Mouse (Mus musculus) heart, adult 8-10 months (tissue): ENCODE data around the gene Lamc2. TPM values are rescaled to one million over a fixed set of nuclear protein-coding genes. Genes with fewer than 3 reads are reported as not detected.

Experiments used
- DNase-seq: peaks from one replicate; pipeline ENCODE4 v3.0.0; 2022; ENCODE audit warnings: low spot score
- total RNA-seq, 4 experiments: library from RNA; stranded (reverse); gene quantifications; 2 replicates each; pipeline ENCODE4 v1.2.4; 2022

The Lamc2 gene
- total RNA-seq = 10 to 100 TPM in 2 of 4 experiments, 1 to 10 TPM in 2; 8.3 to 14.2 (median 11.6) TPM

DNA sequence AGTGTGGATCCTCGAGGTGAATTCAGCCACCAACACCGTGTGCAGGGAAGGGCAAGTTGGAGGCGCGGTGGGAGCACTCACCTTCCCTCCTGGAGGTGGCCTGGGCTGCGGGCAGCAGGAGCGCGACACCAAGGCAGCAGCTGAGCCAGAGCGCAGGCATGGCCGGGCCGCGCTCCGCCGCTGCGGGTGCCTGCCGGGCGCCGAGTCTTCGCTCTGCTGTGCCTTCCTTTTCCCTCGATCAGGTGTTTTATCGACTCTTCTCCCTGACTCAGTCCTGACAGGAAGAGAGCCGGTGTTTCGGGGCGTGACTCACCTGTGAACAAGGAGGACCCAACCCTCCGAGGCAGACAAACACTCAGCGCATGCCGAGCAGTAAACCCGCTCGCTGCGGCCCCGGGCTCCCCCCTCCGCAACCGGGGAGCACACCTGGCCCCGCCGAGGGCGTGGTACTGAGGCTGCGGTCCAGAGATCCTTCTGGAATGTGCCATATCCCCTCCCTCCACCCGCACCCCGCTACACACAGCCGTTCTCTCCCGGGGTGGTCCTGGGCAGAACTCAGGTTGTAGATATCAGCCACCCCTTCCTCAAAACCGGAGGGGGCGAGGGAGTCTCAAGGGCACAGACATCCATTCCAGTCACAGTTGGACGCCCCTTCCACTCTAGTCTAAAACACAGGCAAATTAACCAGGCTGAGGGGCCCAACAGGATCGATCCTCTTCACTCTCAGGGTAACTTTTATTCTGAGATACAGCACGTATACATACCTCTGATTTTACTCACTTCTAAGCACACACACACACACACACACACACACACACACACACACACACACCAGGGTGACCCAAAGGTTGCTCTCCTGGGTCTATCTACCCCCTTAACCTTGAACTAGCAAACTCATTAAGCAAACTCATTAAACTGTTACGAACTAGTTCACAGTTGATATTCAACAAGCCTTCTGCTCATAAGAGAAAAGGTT is at the start of gene Lamc2:
Gene Lamc2, minus strand, starts transcription at position 620 of the 976 bp plus-strand sequence.
- DNase-seq = no peak

DNA sequence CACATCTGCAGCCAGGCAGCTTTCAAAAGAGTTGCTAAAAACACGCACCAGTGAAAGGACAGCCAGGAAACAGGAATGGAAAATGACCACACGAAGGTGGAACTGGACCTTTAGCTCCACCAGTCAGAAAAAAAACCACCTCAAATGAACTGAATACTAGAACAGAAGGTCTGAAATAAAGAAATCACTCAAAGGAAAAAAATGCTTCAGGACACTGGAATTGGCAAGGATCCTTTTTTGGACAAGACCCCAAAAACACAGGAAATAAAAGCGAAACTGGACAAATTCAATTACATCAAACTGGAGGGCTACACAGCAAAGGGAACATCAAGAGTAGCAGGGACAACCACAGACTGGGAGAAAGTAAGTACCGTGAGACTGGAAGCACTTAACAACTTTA is 49.3 kb upstream of the Lamc2 start:
- DNase-seq = peak; percentile 44

- no peak for DNase-seq
Observed at GRCm38 (mm10) chr1:153231681-153232080, 45.4 kb upstream of the Lamc2 start.

DNA sequence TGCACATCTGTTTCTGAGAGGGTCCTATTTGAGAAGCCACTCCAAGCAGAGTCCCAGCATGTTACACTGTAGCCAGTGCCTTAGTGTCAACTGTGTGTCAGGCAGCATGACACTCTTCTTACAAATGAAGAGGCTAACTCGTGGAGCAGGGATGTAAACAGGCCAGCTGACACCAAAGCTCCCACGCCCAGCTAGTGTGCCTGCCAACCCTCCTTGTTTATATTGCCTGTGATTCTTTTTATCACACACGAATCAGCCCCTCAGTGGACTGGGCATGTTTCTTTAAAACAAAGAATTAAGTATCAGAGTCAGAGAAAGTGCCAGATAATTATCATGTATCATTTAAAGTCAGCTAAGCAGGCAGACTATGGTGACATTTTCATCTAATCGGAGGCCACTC is 41.7 kb upstream of the Lamc2 start:
- no peak for DNase-seq

- DNase-seq = no peak
Observed at GRCm38 (mm10) chr1:153227096-153227495, 40.8 kb upstream of the Lamc2 start.

GRCm38 (mm10) chr1:153225786-153226725 is 39.8 kb upstream of the Lamc2 start:
- DNase-seq = peak; percentile 54

GRCm38 (mm10) chr1:153224331-153224730 is 38.1 kb upstream of the Lamc2 start:
- DNase-seq = peak; percentile 70

GRCm38 (mm10) chr1:153219376-153219775 is 33.1 kb upstream of the Lamc2 start:
- no peak for DNase-seq

- no peak for DNase-seq
Observed at GRCm38 (mm10) chr1:153216516-153216915, 30.3 kb upstream of the Lamc2 start.

- no peak for DNase-seq
Observed at GRCm38 (mm10) chr1:153215676-153216075, 29.4 kb upstream of the Lamc2 start.

DNA sequence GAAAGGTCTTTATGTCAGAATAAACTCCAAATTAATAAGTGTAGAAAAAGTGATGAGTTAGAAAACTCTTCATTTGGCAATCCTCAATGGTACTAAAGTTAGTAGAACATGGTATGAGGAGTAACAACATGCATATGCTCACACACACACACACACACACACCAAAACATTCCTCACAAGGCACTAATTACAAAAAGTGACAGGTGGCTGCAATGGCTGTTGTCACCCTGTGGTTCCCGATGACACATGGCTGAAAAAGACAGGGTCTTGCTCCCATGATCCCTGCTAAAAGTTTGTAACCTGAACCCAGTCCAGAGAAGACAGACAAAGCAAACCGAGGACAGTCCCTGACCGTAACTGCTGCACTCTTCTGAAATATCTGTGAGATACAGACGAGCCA is 24.7 kb upstream of the Lamc2 start:
- no peak for DNase-seq

DNA sequence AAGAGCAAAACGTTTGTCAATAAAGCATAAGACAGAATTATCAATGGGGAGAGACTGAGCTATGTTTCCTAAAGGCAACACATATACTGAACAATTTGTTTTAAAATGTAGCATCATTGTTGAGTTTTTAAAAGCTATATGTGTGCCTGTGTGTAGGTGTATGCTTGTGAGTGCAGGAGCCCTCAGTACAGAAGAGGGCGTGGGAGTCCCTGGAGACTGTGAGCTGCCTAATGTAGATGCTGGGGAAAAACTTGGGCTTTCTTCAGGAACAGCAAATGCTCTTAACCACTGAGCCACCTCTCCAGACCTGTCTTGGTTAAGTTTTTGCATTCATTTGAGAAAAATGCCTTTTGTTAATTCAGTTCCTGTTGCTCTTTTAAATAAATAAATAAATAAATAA is 24.0 kb upstream of the Lamc2 start:
- DNase-seq = no peak

DNA sequence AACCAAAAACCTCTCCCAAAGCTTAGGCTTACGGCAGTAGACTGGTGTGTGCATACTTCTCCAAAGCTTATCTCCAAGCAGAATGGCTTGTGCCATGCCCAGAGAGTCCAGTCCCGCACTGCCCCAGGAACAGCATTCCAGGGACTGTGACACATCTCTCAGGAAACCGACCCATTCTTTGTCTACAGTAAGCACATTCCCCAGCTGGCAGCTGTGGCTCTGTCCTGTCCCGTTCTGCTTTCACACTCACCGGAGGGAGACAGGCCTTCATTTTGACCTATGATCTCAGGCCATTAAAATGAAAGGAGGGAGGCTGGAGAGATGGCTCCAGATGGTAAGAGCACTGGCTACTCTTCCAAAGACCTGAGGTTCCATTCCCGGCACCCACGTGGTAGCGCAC is 15.9 kb upstream of the Lamc2 start:
- no peak for DNase-seq

DNA sequence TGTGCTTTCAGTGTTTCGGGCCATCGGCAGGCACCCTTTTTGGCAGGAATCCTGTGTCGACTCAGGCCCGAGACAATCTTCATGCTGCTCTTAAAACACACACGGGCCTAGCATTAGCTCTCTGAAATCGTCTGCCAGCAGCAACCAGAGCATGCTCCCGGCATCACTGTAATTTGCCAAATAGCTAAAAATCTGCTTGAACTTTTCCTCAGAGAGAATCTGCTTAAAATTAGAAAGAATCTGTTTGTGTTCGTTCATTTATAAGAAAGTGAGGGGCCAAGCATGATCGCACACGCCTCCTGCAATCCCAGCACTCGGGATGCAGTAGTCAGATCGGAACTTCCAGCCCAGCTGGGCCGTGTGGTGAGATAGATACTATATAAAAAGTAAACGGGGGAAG is 15.2 kb upstream of the Lamc2 start:
- no peak for DNase-seq

DNA sequence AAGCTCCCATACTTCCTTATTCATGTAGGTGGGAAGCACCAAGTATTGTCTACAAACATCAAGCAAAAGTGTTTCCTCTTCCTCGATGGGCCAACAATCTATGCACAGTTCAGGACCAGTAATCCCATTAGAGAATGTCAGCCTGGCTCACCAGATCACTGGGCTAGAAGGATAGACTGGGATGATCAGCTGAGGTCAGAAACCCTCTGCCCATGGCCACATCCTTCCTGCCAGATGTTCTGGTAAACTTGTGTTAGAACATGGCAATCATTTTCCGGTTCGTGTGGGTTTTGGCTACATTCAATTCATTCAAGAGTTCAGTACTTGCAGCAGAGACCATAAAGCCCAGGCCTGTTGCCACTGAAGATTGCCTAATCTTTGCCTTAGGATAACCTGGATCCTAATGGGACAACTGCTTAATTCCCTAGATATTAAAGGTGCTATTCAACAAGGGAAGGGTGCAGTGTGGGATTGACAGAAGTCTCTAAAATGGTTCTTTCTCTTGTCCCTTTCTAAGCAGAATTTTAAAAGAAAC is 11.1 kb upstream of the Lamc2 start:
- no peak for DNase-seq

- DNase-seq = no peak
Observed at GRCm38 (mm10) chr1:153192945-153193344, 6.7 kb upstream of the Lamc2 start.

- DNase-seq = no peak
Observed at GRCm38 (mm10) chr1:153192379-153192778, 6.1 kb upstream of the Lamc2 start.

GRCm38 (mm10) chr1:153191943-153192329 is 5.7 kb upstream of the Lamc2 start:
- DNase-seq = peak; percentile 47

GRCm38 (mm10) chr1:153191237-153191942 is 5.1 kb upstream of the Lamc2 start:
- no peak for DNase-seq

- no peak for DNase-seq
Observed at GRCm38 (mm10) chr1:153188081-153188480, 1.8 kb upstream of the Lamc2 start.

- peak; percentile 57 for DNase-seq
Observed at GRCm38 (mm10) chr1:153180586-153181289, 5.5 kb downstream of the Lamc2 start.
